Mouse (Mus musculus) CD4-positive helper T cell, adult 2 months (primary cell): ENCODE results near the gene Ell.
"Not testable (repeated sequence)": the region's sequence is repeated elsewhere in the genome, so short reads cannot be mapped to it uniquely, and the experiment has no call there.

Experiments used
- DNase-seq: peaks from one replicate; pipeline ENCODE4 v3.0.0-alpha.2; 2012; ENCODE audit warnings: low read depth, missing footprints, low spot score

The Ell gene

DNA sequence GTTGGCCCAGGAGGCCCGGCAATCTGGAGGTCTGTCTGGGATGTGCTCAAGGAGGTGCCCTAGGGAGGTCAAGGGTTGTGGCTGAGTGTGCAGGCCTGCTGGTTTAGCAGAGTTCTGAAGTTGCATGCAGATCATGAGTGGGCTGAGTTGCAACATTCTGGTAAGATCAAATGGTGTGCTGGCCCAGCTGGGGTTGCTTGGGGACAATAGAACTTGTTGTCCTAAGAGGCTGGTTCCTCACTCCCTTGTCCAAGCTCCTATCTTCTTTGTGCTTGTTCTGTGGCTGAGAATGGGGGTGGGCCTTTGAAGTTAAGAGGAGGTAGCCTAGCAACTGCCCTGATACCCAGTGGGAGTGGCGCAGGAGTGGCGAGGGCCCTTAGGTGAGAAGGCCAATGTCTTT lies 23.5 kb downstream of the Ell start:
- DNase-seq, result no peak

DNA sequence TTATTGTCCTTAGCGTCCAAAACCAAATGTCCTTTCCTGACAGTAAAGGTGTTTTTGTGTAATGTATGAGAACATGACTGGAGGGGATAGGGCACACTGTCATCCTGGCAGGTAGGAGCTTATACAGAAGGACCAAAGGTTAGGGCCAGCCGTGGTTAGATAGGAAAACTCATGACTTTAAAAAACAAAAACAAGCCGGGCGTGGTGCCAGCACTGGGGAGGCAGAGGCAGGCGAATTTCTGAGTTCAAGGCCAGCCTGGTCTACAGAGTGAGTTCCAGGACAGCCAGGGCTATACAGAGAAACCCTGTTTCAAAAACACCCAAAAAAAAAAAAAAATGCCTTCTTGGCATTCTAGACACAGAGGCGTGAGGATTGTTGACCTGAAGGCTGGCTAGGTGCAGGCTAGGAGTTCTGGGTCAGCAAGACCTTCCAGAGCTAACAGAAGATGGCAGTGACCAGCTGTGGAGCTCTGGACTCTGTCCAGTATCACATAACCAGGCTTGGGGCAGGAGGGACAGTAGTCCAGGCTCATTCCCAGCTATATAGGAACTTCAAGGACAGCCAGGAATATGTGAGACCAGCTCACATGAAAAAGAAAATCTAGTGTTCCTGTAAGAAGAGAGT lies 24.6 kb downstream of the Ell start:
- no peak for DNase-seq

DNA sequence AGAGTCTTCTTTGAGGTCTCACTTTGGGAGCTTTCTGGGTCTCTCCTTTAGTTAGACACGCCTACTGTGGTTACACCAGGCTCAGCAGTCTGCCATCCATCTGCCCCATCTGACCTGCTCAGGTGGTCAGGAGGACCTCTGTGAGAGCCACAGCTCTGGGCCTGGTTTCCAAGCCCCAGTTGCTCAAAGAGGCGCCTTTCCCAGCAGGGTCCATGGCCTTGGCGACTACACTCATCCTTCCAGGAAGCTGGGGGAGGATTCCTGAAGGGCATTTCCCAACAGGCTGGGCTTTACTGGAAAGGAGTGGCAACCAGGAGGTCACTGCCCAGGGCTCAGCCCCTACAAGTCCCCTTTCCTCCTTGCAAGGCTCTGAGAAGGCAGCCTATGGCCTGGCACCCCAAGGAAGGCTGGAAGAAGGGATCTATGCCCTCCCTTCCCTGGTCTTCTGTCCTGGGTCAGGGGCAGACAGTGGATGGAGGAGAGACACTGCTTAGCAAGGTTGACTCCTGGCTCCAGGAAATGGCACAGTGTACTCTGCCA lies 25.5 kb downstream of the Ell start:
- DNase-seq, result no peak

DNA sequence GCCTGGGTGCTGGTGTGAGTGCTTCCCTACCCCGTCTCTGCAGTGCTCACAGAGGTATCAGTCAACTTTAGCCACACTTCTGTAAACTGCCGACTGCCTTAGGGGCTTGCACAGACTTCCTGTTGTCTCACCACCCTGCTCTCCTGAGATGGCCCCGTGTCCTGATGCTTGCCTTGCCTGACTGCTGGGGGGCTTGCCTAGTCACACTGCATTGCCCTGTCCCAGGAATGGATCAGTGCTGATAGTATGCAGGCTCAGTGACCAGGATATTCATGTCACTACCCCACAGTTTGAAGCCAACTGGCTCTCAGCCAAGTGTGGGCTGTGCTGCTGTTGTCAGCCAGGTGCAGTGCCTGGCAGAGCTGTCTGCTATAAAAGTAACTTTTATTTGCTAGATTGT lies 26.3 kb downstream of the Ell start:
- no peak for DNase-seq

DNA sequence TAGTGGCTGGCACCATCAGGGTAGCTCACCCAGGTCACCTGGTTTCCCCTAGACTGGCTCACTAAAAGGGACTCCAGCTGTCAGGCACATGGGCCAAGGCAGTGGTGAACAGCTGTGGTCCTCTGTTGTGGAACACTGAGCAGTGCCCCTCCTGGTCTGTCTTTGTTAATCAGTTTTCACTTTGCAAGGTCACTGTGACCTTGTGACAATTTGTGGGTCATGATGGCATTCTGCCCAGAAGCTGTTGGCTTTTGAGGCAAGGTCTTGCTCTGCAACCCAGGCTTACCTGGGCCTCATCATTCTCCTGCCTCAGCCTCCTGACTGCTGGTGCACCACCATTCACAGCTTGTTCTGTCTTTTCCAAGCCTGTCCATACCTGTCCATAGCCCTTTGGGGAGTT lies 31.1 kb downstream of the Ell start:
- DNase-seq, result no peak

DNA sequence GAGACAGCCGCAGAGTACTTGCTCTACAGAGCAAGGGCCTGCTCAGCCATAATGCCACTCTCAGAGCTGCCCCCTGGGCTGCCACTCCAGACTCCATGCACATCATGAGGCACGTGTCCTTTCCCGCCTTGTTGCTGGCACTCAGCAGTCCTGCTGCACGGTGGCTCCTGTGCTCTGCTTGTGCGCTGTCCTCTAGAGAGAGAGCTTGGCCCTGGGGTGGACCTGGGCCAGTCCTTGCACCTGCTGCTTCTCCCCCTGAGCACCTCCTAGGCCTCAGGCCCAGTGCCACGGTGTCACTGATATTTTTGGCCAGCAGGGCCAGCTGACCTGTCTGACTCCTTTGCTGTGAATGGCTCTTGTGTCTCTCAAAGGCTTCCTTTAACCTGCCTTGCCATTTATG lies 31.7 kb downstream of the Ell start:
- no peak for DNase-seq

DNA sequence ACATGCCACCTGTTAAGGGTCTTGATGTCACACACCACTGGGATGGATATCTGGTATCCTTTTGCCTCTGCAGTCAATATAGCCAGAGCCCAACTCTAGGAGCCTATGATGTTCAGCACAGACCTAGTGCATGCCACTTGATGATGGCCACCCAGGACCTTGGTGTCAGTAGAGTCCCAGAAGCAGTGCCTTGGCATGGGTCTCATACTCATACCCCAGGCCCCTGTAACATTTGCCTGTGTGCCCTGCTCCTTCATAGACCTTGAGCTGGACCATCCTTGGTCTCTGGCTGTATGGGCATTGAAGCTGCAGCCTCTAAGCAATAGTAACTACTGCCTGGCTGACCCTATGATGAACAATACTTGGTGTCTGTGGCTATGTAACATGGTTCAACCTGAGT lies 35.0 kb downstream of the Ell start:
- no peak for DNase-seq

DNA sequence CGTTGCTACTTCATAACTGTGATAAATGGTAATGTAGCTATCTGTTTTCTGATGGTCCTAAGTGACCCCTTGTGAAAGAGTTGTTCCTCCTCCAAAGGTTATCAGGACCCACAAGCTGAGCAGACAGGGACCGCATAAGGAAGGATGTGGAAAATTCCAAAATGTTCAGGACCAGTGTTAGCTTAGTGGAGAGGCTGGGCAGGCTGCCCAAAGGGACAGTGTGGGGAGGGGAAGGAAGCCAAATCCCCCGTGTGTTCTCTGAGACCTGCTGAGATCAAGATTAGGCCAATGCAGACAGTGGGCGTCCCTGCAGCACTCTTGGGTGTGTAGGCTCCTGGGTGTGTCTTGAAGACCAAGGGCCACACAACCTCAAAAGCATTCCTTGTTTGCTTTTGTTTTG lies 35.7 kb downstream of the Ell start:
- DNase-seq, result no peak

DNA sequence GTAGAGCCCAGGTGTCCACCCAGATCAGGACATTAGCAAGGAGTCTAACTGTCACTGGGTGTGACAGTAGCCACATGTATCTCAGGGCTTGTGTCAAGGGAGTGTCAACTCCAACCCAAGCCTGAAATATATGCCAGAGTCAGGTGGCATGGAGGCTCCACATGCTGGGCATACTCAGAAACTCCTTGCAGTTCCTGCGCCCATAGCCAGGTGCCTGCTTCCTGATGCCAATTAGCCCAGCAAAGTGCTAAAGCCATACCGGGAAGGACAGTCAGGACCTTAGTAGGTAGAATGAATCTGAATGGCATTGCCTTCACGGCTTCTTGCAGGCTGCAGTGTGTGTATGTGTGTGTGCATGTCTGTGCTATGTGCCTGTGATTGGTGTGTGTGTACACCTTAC lies 38.0 kb downstream of the Ell start:
- no peak for DNase-seq

DNA sequence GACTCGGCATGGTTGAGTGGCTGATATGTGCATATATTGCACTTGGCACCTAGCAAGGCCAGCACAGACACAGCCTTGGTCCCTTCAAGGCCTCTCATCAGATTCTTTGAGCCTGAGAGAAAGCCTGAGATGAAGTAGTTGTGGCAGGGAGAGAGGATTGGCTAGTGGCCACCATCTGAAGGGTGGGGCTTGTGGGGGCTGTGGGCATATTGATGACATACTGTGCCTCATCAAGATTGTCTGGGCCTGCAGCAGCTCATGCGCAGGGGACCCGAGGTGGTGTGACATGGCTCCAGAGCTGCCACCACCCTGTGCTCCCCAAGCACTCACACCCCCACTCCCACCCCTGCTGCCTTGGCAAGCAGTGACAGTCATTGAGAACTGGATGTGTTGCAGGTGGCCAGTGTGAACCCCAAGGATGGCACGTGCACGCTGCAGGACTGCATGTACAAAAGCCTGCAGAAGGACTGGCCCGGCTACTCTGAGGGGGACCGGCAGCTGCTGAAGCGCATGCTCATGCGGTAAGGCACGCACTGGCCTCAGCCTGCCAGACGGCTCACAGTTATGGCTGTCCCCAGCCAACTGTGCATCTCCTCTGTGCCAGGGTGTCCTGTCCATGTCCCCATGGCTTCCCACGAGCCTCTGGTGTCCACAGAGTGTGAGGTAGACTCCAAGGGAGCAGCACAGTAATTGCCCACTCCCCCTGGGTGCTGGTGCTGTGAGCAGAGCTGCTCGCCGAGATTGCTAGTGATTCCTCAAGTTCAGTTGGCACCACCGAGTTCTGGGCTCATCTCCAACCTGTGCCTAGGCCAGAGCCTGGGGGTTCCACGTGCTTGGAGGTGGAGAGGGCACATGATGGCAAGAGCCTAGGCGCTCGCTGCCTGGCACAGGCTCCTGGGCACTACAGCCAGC lies 44.5 kb downstream of the Ell start:
- no peak for DNase-seq

DNA sequence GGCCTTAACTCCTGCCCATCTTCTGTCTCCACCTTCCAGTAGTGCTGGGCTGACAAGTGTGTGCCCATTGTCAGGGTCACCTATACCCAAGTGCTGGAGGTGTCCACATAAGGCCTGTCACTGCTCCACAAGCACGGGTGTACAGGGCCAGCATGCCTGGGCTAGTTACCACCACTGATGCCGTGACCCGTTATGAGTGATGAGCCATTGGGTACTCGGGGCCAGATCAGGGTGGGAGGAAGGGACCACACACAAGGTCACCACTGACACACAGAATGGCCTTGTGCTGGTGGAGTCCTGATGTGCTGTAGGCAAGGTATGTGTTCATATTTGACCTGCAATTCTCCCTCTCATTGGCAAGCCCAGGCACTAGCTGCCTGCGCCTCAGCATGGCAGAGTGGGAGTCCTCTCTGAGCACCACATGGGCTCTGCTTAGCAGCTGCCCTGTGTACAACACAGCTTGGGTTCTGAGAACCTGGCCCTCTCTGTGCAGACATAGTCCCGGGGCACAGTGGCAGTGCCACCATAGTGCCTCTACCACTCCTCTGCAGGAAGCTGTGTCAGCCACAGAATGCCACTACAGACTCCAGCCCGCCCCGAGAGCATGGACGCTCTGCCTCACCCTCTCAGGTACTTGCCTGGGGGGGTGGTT lies 45.5 kb downstream of the Ell start:
- DNase-seq, result no peak

DNA sequence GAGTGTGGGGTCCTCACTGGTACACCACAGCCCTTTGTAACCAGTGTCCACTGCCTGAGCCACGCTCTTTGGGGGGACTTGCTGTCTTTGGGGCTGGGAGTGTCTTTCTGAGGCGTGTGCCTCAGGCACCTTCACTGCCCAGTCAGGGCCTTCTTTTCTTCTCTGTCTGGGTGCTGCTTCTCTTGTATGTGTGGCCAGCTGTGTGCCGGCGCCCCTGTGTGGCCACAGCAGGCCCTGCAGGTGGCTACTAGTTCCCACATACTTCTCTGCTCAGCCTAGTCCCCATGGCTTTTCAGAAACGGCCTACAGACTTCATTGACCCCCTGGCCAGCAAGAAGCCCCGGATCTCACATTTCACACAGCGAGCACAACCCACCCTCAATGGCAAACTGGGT lies 46.0 kb downstream of the Ell start:
- peak; percentile 60 for DNase-seq

DNA sequence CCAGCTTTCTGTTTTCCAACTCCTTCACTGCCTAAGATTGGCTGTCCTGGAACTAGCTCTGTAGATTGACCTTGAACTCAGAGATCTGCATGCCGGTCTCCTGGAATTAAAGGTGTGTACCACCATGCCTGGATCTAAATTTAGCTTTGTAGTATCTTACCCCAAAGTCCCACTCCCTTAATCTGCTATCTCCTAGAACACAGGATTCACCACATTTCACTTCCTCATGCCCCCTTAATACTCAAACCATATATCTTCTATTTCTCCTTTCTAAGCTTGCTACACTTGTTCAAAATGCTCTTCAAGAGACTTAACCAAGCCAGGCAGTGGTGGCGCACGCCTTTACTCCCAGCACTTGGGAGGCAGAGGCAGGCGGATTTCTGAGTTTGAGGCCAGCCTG lies 48.7 kb downstream of the Ell start:
- DNase-seq, result not testable (repeated sequence)

DNA sequence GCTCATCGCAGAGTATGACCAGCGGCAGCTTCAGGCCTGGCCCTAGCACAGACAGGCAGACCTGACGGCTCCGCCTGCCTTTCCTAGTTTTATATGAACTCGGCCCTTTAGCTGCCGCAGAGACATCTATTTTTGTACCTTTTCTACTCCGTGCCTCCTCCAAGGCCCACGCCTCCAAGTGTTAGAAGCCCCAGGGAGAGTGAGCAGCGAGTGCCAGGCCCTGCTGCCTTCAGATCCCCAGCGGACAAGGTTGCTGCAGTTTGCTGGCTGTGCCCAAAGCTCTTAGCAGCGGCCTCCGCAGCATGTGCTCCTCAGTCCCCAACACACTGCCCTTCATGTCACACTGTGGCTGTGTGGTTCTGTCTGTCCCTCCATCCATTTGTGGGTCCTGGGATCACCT lies 52.3 kb downstream of the Ell start:
- DNase-seq, result no peak

DNA sequence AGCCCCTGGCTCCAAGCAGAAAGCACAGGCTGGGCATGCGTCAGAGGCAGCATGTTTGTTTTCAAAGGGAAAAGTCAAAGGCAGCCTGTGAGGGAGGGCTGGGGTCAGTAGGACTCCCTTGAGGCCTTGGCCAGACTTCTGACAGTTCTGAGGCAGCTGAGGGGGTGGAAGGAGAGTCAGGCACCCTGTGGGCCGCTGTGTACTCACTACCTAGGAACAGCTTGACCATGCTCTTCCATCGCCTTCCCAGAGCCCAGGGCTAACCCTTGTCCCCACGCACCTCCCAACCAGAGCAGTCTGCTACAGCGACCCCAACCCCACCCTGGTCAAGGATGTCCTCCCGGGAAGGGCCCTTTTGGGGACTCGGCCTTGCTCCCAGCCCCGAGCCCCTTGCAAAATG lies 53.9 kb downstream of the Ell start:
- DNase-seq, result no peak

DNA sequence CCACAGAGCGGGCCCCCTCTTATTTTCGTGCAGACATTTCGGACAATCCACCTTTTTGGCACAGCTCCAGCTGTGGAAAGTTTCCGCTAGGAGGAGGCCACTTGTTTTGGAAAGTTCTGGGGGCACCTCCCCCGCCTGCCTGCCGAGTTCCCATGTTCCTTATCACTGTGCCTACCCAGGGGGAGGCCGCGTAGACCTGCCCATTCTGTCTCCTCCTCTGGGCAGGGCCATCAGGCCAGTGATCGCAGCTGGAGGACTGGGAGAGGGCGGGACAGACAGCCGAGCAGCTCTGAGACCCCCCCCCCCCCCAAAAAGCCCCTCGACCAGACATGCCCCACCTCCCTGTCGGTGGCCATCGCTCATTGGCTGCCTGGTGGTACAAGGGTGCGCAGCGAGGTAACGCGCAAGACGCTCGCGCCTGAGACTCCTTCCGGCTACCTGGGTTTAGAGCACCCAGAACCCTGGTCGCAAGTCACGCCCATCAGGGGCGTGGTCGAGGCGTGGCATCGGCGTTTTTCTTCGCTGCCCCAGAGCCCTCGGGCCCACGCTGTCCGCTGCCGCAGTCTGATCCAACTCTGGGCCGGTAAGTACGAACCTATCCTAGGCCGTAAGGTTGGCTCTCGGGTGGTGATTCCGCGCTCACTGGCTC lies 54.8 kb downstream of the Ell start, which contains the start of gene Isyna1:
TSS of gene Isyna1 (plus strand) at position 413 of the 649 bp plus-strand sequence.
- peak; percentile 94 for DNase-seq

DNA sequence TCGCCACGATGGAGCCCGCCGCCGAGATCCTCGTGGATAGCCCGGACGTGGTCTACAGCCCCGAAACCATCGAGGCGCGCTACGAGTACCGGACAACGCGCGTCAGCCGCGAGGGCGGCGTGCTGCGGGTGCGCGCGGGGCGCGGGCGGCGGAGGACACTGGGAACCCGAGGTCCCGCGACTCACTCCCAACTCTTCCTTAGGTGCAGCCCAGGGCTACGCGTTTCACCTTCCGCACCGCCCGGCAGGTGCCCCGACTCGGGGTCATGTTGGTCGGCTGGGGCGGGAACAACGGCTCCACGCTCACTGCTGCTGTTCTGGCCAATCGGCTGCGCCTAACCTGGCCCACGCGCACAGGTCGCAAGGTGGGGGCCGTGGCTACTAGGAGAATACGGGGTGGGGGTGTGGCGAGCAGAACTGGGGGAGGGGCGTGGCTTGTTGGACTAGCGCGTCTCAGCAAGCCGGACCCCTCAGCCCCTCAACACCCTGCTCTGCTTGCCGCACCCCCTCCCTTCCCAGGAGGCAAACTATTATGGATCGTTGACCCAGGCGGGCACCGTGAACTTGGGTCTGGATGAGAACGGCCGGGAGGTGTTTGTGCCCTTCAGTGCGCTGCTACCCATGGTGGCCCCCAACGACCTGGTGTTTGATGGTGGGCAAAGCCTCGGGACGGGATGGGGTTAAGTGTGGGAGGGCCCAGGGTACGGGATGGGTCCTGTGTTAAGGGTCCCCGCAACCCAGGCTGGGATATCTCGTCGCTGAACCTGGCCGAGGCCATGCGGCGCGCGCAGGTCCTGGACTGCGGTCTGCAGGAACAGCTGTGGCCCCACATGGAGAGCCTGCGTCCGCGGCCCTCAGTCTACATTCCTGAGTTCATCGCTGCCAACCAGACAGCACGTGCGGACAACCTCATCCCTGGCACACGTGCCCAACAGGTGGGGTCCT lies 55.6 kb downstream of the Ell start:
- DNase-seq, result no peak

DNA sequence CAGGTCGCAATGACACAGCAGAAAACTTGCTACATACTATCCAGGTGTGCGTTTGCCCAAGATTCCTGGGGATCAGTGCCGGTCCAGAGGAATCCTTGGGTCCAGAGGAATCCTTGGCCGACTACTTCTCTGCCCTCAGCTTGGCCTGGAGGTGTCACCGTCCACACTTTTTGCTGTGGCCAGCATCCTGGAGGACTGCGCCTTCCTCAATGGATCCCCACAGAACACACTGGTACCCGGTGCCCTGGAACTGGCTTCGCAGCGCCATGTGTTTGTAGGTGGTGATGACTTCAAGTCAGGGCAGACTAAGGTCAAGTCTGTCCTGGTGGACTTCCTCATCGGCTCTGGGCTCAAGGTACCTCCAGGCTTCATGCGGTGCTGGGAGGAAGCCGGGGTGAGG lies 56.6 kb downstream of the Ell start:
- DNase-seq, result no peak

DNA sequence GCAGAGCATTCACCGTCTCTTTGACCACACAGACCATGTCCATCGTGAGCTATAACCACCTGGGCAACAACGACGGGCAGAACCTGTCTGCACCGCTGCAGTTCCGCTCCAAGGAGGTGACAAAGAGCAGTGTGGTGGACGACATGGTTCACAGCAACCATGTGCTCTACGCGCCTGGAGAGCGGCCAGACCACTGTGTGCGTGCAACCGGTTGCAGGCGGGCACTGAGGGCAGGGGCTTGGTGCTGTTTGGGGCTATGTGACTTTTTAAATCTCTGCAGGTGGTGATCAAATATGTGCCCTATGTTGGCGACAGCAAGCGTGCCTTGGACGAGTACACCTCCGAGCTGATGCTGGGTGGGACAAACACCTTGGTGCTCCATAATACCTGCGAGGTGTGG lies 57.0 kb downstream of the Ell start:
- no peak for DNase-seq

DNA sequence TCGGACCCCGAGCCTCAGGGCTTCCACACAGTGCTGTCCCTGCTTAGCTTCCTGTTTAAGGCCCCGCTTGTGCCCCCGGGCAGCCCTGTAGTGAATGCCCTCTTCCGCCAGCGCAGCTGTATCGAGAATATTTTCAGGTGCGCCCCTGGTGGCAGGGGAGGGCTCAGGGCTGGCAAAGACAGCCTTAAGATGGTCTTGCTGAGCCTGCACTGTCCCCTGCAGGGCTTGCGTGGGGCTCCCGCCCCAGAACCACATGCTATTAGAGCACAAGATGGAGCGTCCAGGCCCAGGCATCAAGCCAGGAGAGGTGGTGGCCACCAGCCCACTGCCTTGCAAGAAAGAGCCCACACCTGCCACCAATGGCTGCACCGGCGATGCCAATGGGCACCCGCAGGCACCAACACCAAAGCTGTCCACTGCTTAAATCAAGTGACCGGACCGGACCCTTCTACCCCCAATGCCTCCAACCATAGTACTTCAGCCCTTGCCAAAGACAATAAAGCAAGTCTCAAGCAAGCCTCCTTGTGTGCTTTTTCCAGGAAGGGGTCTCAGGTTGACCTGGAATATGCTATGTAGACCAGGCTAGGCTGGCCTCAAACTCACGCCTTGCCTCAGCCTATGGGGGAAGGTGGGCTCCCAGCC lies 57.6 kb downstream of the Ell start:
- no peak for DNase-seq
